Mouse (Mus musculus): ENCODE data around the gene Slc27a5. TPM values are rescaled to one million over a fixed set of nuclear protein-coding genes. Genes with fewer than 3 reads are reported as not detected.
A peak's percentile ranks its signal among the peaks of the same experiment; 100 is the strongest.

Gene Slc27a5
- total RNA-seq, 2 experiments from 2014 or later, result not detected

DNA sequence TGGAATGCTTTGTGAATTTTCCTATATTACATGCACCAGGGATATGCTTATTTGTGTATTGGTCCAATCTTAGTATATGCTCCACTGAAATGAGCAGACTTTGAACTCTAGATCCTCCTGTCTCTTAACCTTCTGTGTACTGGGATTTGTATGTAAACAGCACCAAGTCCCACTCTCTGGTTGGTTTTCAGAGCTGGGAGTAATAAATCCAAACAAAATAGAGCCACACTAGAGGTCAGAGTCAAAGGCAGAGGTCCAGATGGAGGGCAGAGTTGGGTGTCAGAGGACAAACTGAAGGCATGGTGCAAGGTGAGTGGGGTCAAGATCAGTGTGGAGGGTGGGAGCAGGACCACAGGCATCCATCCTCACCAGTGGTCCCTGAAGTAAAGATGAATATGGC is 2.1 kb downstream of the Slc27a5 start:
- intact Hi-C loops (cut with DNase I), result no loop called here
- no peak for DNase-seq (ENCODE audit: low spot score)

DNA sequence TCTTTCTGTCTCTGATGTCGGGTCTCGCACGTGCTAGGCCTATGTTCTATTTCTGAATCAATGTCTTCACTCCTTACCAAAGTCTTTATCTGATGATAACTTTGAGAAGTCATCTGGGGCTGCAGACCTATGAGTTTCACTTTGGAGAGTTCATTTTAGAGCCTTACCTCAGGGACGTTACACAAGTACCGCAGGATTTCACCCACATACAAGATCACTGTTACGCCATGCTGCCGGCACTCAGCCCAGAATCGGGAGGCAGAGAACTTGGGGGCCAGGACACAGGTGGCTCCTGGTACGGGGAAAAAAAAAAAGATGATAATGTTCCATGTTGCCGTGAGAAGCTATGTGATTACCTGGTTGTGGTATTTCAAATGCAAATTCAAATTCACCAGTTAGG is 4.8 kb downstream of the Slc27a5 start:
- DNase-seq (ENCODE audit: low spot score), result no peak
- intact Hi-C loops (cut with DNase I), result loop anchor here (5.0 kb wide), 1 partner anchor 86 kb away; no protein-coding TSS in a partner anchor

DNA sequence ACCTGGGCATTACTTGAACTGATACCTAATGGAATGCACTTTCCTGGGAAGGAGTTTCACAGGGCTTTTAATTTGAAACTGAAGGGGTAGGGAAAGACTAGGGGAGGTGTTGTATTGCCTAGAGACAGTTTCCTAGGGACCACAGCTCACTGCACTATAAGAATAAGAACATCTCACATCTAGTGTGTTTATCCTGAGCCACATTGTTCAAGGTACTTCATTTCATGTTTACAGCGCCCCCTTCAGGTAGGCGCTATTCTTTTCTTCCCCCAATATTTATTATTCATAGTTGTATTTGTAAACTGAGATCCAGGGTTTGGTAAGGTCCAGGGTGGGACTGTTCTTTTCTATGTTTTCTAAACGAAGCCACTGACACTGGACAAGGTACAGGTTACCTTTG is 5.8 kb downstream of the Slc27a5 start:
- intact Hi-C loops (cut with DNase I), result loop anchor here (5.0 kb wide), 1 partner anchor 85 kb away; no protein-coding TSS in a partner anchor
- DNase-seq (ENCODE audit: low spot score), result no peak

DNA sequence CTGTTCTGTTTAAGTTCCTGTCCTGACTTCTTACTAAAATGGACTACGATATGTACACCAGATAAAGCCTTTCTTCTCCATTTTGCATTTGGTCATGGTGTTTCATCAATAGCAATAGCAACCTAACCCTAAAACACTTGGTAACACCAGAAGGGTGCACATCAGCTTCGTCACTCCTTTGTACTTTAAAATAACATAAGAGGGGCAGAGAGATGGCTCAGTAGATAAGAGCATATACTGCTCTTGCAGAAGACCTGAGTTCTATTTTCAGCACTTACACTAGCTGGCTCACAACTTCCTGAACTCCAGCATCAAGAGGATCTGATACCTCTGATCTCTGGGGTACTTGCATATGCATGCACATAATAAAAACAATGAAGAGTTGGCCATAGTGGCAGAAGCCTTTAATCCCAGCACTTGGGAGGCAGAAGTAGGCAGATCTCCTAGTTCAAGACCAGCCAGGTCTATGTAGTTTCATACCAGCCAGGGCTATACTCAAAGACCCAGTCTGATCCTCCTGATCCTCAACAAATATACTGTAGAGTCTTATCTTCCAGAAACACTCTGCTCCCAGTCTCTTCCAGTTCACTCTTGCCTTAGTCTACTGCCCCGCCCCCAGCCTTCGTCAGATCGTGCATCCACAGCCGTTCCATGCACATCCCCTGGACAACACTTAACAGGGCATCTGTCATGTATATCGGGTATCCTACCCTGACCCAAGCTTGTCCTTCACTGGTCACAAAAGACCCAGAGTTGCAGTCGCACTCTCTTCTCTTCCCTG is 10.4 kb downstream of the Slc27a5 start:
- no peak for DNase-seq (ENCODE audit: low spot score)
- intact Hi-C loops (cut with DNase I), result no loop called here

DNA sequence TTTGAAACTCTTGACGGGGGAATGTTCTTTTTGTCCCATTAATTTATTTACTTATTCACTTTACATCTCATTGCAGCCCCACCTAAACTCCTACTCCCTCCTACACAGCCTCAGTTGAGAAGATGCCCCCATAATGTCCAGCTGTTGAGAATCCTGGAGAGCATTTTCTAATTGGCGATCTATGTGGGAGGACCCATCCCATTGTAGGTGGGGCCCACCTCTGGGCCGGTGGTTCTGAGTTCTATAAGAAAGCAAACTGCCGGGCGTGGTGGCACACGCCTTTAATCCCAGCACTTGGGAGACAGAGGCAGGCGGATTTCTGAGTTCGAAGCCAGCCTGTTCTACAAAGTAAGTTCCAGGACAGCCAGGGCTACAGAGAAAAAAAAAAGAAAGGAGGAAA is 11.1 kb downstream of the Slc27a5 start:
- no peak for DNase-seq (ENCODE audit: low spot score)

DNA sequence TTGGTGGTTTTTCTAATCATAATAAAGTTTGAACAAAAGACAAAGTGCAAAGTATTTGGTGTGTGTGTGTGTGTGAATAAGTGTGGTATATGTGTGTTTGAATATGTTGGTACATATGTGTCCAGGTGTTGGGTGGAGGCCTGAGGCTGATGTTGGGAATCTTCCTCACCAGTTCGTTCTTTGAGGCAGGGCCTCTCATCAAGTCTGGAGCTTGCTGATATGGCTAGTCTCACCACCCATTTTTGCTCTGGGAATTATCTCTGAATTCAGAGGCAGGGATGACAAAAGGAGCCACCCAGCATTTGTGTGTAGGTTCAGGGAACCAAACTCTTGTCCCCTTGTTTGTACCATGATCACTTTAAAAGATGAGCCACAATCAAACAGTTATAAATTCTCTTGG is 12.3 kb downstream of the Slc27a5 start:
- intact Hi-C loops (cut with DNase I), result no loop called here
- no peak for DNase-seq (ENCODE audit: low spot score)

More for the DNA sequence above, 11.1 kb downstream of the Slc27a5 start:
- intact Hi-C loops (cut with DNase I), result no loop called here

DNA sequence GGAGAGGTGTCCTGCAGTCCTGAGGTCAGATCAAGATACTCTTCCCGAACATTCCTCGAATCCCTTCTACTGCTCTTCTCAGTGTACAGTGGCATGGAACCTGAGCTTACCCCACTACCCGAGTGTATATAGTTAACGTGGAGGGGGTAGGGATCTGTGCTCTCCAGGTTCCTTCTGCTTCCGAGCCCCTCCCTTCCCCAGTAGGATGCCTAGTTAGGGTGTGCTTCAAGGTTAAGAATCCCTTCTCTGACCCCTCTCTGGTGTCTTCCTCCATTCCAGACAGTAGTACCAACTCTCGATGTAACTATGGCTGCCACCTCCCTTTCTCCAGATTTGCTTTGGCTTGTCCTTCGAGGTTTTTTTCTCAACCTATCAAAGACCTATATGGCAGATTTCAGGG is 17.7 kb downstream of the Slc27a5 start:
- intact Hi-C loops (cut with DNase I), result no loop called here
- no peak for DNase-seq (ENCODE audit: low spot score)

DNA sequence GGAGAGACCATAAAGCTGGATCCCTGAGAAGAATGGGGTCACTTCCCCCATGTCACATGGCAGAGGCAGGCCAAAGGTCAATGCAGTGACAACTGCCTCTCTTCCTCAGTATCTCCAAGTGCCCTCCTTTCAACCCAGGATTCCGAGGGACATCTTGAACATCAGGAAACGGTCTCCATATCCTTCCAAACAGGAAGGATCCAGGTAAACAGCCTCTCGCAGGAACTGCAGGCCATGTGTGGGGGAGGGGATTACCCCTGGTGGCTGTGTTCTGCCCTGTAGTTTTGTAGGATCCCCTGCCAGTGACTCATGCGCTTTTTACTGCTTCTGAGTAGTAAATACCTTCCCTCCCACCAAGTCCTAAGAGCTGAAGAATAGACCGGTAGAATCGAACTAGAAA is 18.2 kb downstream of the Slc27a5 start:
- intact Hi-C loops (cut with DNase I), result loop anchor here (5.0 to 10.0 kb wide), 2 partner anchors 57 to 175 kb away; partner anchors contain the start of genes Rps5 and Zscan18

DNA sequence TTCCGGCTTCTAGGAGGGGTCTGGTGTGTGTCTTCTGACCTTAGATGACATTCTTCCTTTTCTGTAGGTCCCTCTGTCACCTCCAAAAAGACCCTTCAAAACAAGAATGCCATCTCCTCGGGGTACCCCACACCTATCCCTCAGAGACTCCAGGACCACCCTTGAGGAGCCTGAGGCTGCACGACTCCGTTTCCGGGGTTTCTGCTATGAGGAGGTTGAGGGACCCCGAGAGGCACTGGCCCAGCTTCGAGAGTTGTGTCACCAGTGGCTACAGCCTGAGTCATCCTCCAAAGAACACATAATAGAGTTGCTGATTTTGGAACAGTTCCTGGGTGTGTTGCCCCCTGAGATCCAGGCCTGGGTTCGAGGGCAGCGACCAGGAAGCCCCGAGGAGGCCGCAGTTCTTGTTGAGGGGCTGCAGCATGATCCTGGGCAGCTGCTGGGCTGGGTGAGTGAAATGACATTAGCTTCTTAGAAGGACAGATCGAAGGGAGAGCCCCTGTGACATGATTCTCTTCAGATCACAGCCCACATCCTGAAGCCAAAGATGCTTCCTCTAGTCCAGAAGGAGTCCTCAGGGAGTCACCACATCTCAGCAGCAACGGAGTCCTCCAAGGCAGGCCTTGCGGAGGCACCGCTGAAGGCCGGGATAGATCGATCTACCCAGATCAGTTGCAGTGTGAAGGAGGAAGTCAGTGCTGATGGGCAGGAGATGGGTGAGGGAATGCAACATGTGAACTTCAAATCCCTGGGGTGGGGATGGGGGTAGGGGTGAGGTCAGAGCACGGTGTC is 18.9 kb downstream of the Slc27a5 start:
- no peak for DNase-seq (ENCODE audit: low spot score)
- intact Hi-C loops (cut with DNase I), result loop anchor here (5.0 to 10.0 kb wide), 2 partner anchors 57 to 174 kb away; partner anchors contain the start of genes Rps5 and Zscan18

More for the DNA sequence above, 18.2 kb downstream of the Slc27a5 start:
- DNase-seq (ENCODE audit: low spot score), result no peak

DNA sequence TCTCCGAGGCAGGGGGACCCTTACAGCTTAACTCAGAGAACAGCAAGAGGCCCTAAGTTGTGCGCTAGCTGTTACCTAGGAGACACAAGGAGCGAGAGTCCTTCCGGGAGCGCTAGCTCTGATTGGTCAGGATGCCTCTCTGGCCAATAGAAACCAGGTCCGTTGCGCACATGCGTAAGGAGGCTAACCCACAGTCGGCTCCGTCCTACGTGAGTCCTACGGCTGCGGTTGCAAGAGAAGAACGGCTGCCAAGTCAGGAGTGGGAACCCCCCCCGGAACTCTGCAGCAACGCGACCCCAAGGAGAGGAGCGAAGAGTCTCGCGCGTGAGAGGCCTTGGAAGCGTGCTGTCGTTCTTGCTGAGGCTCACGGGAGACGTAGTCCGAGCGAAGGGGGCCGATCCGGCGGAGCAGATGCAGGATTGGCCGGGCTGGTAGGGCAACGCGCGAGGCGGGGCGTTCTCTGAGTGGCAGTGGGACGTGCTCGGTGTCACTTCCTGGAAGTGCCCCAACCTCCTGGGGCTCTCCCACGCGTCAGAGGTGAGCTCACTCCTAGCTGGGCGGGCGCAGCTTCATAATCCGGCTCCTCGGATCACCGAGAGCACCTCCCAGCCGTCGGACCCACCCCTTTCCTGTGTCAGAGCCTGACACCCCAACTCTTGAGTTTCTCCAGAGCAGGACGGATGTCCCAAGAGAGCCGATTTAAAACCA is 20.2 kb downstream of the Slc27a5 start, which contains the start of gene Zfp446:
Zfp446 (plus strand) TSS at position 167 of the 708 bp plus-strand sequence.
- peak; percentile 99 for DNase-seq (ENCODE audit: low spot score)
- intact Hi-C loops (cut with DNase I), result loop anchor here (5.0 to 10.0 kb wide), 2 partner anchors 56 to 173 kb away; partner anchors contain the start of genes Rps5 and Zscan18

DNA sequence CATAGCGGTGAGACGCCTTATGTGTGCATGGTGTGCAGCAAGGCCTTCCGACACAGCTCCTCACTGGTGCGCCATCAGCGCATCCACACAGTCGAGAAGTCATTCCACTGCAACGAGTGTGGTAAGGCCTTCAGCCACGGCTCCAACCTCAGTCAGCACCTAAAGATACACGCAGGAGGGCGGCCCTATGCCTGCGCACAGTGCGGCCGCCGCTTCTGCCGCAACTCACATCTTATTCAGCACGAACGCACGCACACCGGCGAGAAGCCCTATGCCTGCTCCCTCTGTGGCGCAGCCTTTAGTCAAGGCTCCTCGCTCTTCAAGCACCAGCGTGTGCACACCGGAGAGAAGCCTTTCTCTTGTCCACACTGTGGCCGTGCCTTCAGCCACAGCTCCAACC is 27.1 kb downstream of the Slc27a5 start:
- no peak for DNase-seq (ENCODE audit: low spot score)
- intact Hi-C loops (cut with DNase I), result loop anchor here (10.0 kb wide), 1 partner anchor 166 kb away; the partner anchor contains the start of gene Zscan18

DNA sequence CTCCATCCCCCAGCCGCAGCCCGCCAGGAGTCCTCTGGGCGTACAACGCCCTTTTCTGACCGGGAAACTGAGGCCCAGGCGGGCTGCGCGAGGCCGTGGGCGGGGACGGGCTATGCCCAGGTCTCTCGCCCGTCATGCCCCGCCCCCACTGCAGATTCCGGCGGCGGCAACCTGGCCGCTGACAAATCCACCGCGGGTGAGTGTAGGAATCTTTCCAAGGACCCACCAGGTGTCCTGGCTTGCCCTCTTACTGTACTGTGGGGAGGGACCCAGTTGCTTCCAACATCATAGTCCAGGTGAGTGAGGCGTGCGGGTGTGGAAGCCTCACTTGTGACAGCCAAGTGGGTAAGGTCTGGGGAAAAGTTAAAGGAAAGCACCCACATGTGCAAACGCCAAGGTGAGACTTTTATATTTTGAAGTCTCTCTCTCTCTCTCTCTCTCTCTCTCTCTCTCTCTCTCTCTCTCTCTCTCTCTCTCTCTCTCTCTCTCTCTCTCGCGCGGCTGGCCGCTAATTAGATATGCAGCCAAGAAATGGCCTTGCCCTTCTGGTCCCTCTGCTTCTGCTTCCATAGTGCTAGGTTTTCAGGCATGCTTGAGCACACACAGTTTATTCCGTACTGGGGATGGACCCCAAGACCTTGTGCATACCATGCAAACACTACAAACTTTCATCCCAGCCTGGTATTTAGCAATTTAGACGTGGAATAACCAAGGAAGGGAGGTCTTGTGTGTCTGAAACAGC is 31.7 kb downstream of the Slc27a5 start:
- intact Hi-C loops (cut with DNase I), result no loop called here
- peak; percentile 14 for DNase-seq (ENCODE audit: low spot score)

DNA sequence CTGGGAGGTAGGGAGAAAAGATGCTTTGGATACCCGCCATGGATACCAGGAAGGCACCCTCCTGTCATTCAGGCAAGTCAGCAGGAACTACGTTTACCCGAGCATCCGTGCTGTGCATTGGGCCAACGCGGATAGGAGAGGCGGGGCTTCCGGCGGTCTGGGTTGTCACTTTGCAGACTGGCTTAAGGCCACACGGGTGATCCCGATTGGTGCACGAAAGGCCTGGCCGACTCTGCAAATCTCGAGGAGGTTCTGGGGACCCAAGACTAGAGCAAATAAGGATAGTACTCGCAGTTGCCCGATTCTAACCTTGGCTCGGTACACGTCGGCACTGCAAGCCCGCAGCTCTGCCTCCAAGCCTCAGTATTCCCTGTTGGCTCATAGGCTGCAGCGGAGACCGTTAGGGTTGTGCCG is 32.3 kb downstream of the Slc27a5 start, which contains the start of gene Zfp324:
Zfp324 (plus strand) TSS at position 161 of the 414 bp plus-strand sequence.
- DNase-seq (ENCODE audit: low spot score), result peak; percentile 84
- intact Hi-C loops (cut with DNase I), result loop anchor here (2.0 kb wide), 1 partner anchor 17 kb away; no protein-coding TSS in a partner anchor

DNA sequence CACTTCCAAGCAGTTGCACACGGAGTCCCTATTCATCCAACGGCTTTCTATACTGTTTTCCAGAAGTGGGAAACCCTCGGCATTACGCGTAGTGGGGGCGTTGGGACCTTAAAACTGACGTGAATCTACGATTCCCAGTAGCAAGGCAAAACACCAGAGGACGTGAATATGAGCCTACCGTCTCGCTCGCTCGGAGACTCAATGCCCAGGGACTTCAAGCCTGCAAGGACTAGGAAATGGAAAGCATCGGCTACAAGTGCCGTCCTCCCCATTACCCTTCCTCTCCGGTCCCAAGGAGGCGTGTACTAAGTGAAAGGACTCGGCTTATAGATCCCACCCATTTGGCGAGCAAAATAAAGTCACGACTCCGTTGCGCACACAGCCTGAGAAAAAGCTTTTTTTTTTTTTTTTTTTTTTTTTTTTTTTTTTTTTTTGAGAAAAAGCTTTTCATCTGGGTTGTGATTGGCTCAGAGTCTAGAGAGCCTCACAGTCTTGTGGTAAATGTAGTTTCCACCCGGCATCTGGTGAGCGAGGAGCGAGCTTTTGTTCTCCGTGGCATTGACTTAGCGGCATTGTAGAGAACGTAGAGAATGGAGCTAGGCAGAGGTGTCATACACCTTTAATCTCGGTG is 36.4 kb downstream of the Slc27a5 start:
- peak; percentile 17 for DNase-seq (ENCODE audit: low spot score)

DNA sequence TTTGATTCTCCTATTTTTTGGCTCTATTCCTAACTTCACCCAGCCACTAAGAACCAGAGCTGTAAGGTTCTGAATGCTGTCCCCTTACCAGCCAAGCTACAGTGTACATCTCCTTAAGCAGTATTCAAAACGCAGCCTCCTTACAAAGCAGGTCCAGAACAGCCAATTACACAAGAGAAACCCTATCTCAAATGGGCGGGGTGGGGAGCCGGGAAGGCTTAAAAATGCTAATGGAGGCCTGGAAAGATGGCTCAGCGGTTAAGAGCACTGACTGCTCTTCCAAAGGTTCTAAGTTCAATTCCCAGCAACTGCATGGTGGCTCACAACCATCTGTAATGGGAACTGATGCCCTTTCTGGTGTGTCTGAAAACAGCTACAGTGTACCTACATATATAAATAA is 38.3 kb downstream of the Slc27a5 start:
- no peak for DNase-seq (ENCODE audit: low spot score)
- intact Hi-C loops (cut with DNase I), result no loop called here

More for the DNA sequence above, 36.4 kb downstream of the Slc27a5 start:
- intact Hi-C loops (cut with DNase I), result no loop called here

DNA sequence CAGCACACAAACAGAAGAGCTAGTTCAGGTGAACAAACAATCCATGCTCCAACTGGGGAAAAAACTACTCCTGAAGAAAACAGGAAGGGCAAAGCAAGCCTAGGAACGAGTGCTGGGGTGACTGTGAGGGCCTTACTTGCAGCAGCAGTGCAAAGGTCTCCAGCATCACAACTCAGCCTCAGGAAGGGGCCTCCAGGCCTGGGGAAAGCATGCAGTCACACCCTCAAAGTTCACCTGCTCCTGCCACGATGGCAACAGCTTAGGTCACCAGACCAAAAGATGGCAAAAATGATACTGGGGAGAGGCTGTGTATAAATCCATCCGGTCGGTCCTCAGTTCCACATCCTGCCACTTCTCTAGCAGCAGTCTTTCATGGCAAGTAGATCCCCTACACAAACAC is 39.0 kb downstream of the Slc27a5 start:
- intact Hi-C loops (cut with DNase I), result no loop called here
- DNase-seq (ENCODE audit: low spot score), result no peak

DNA sequence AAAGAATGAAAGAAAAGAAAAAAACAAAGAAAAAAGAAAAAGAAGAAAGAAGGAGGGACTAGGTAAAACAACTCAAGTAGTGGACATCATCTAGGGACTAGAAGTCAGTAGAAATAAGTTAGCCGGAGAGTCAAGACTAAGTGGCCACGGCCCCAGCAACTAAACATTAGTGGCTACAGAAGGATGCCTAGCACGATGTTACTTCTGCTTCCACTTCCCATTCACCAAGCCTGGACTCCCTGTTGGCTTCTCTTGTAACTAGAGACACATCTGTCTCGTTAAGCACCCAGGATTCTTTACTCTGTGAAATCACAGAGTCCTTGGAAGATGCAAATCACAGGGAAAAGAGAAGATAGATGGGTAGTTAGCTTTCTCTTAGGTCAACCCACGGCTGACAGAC is 40.5 kb downstream of the Slc27a5 start:
- DNase-seq (ENCODE audit: low spot score), result no peak
- intact Hi-C loops (cut with DNase I), result no loop called here

DNA sequence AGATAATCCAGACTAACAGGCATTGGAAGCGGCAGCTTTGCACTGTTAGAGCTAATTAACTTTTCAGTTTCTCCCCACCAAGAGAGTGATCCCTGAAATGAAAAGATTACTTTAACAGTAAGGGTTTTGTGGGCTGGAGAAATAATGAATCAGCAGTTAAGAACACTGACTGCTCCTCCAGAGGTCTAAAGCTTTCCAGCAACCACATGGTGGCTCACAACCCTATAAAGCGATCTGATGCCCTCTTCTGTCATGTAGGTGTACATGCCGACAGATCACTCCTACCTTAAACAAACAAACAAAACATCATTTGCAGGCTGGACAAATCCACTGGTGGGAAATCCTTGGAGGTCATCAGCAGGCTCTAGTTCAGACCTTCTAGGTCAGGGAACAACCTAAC is 43.1 kb downstream of the Slc27a5 start:
- DNase-seq (ENCODE audit: low spot score), result no peak
- intact Hi-C loops (cut with DNase I), result no loop called here

DNA sequence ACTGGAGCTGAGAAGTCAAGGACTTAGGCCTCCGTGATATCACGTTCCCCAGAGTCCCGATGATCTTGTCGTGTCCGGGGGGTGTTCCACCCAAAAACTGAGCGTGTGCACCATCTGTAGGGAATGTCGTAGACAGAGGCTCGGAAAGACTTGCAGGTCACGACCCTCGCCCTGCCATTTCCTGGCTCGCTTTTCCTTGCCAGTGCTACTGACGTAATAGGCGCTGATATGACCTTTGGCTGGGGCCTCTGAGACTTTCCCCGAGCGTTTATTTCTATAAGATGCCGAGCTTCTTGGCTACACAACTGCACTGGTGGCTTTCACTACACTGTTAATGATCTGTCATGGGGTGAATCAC is 48.1 kb downstream of the Slc27a5 start:
- intact Hi-C loops (cut with DNase I), result loop anchor here (2.0 to 5.0 kb wide), 3 partner anchors 15 to 38 kb away; partner anchors contain the start of genes Rps5 and Zfp324
- no peak for DNase-seq (ENCODE audit: low spot score)

Measured in heart, postnatal 25 days (tissue).